Mouse (Mus musculus) ES-E14 (cell line): ENCODE results near the gene Gm9732. TPM values are rescaled to one million over a fixed set of nuclear protein-coding genes. Genes with fewer than 3 reads are reported as not detected.
"Not testable (repeated sequence)": the region's sequence is repeated elsewhere in the genome, so short reads cannot be mapped to it uniquely, and the experiment has no call there.

Source experiments
- DNase-seq: peaks from one replicate; pipeline ENCODE4 v3.0.0-alpha.2; 2013; ENCODE audit warnings: low read depth, low spot score
- H3K27ac ChIP-seq: 2 replicates; pipeline ENCODE4 v1.5.1; 2012; ENCODE audit warnings: low read depth, mild to moderate bottlenecking, low read length, moderate library complexity, mixed read lengths; ENCODE audit not compliant: poor library complexity, insufficient read depth, severe bottlenecking
- H3K36me3 ChIP-seq: 2 replicates; pipeline ENCODE4 v1.6.1; 2012; ENCODE audit warnings: mild to moderate bottlenecking, low read length, moderate library complexity, mixed read lengths; ENCODE audit not compliant: control insufficient read depth, poor library complexity, insufficient read depth, severe bottlenecking
- H3K4me1 ChIP-seq, 2 experiments: fragments of 150-350 bp in 1 of 2; sonication (generic) in 1 of 2; 2 replicates each; pipeline ENCODE4 v1.6.1; 2012; ENCODE audit warnings: low read length in 2 of 2, mild to moderate bottlenecking in 1 of 2, mixed read lengths in 1 of 2; ENCODE audit not compliant: control insufficient read depth in 2 of 2, insufficient read depth in 2 of 2, poor library complexity in 1 of 2
- H3K4me3 ChIP-seq, 2 experiments: fragments of 150-350 bp in 1 of 2; sonication (generic) in 1 of 2; 2 replicates each; pipeline ENCODE4 v1.5.1; 2012; ENCODE audit warnings: low read length in 2 of 2, low read depth in 1 of 2, mild to moderate bottlenecking in 1 of 2, mixed read lengths in 1 of 2; ENCODE audit not compliant: insufficient read depth in 1 of 2, poor library complexity in 1 of 2, severe bottlenecking in 1 of 2
- H3K9ac ChIP-seq: 2 replicates; pipeline ENCODE4 v1.6.1; 2012; ENCODE audit warnings: low read depth, mild to moderate bottlenecking, low read length, mixed read lengths; ENCODE audit not compliant: poor library complexity, insufficient read depth, severe bottlenecking
- H3K9me3 ChIP-seq: fragments of 150-350 bp; sonication (generic); 2 replicates; pipeline ENCODE4 v1.6.1; 2012; ENCODE audit warnings: low read depth, mild to moderate bottlenecking, low read length; ENCODE audit not compliant: control insufficient read depth, insufficient read depth
- in situ Hi-C, 2 experiments: fragments of 600-800 bp; cut with MboI; formaldehyde crosslinking; loops; one replicate each; pipeline ENCODE4 v1.15.1; 2025; ENCODE audit warnings: low sequenced_read_pairs in 2 of 2, inconsistent platforms in 1 of 2; ENCODE audit not compliant: unreplicated experiment in 2 of 2
- total RNA-seq: library from RNA; depleted of rRNA; stranded (reverse); fragments of 300-350 nt; gene quantifications from 2 replicates; pipeline ENCODE4 v1.2.3, GENCODE M21; 2012

Gm9732 gene
- total RNA-seq, 1 experiment = 2.2 TPM

GRCm38 (mm10) chr14:43268521-43269084 lies 6.2 kb upstream of the Gm9732 start:
- H3K4me1 ChIP-seq, H3K36me3 ChIP-seq, H3K27ac ChIP-seq, DNase-seq, H3K9me3 ChIP-seq, in situ Hi-C loops, H3K9ac ChIP-seq, H3K4me3 ChIP-seq: not testable (repeated sequence)

DNA sequence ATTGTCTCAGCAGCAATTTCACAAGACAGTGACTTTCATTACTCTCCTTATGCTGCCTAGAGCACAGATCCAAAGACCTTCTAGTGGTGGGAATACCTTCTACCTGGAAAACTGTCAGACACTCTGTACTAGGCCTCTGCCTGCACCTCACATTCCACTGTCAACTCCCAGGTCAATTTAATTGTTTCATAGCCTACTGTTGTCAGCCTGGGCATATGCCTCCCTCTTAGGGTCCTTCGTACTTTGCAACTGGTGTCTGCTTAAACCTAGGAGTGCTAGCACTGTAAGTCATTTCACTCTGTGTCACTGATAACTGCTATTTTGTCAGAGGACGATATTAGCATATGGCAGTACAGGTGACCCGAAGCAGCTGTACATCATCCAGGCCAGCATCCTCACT lies 5.6 kb upstream of the Gm9732 start:
- H3K9ac ChIP-seq, in situ Hi-C loops, H3K9me3 ChIP-seq, H3K27ac ChIP-seq, H3K36me3 ChIP-seq, H3K4me3 ChIP-seq, H3K4me1 ChIP-seq, DNase-seq: not testable (repeated sequence)

DNA sequence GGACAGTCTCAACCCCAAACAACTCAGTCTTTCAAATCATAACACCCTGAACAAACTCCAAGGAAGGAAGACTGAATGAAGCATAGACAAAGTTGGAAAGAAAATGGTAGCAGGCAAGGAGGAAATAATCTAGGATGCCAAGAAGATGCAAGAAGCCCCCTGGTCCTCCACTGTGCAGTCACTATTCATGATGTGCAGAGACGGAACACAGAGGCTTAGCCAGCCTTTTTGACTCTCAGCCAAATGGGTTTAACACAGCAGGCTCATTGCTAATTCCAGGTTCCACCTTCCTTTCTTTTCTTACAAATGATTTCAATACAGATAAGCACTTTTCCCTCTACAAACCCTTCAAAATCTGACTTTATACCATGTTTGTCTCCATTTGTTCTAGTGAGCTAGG lies 1.7 kb upstream of the Gm9732 start:
- DNase-seq, H3K27ac ChIP-seq, H3K4me1 ChIP-seq, H3K9ac ChIP-seq, in situ Hi-C loops, H3K4me3 ChIP-seq, H3K9me3 ChIP-seq, H3K36me3 ChIP-seq: not testable (repeated sequence)

DNA sequence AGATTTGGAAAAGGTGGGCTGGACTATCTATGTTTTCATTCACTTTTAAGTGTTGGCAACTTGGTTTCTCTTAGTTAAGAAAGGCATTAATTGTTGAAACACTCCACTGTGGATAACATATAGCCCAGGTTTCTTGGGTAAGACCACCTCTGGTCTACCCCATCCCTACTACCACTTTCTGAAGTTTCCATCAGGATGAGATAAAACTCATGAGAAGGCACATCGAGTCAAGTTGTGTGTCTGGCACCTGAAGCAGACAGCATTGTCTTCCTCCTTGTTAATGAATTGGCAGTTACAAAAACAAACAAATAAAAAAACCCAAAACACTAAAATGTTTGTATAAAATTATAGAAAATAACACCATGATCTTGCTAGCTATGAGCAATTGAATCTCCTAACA lies 916 bp downstream of the Gm9732 start:
- in situ Hi-C loops, H3K27ac ChIP-seq, H3K36me3 ChIP-seq, H3K9ac ChIP-seq, H3K9me3 ChIP-seq, H3K4me1 ChIP-seq, H3K4me3 ChIP-seq, DNase-seq: not testable (repeated sequence)

DNA sequence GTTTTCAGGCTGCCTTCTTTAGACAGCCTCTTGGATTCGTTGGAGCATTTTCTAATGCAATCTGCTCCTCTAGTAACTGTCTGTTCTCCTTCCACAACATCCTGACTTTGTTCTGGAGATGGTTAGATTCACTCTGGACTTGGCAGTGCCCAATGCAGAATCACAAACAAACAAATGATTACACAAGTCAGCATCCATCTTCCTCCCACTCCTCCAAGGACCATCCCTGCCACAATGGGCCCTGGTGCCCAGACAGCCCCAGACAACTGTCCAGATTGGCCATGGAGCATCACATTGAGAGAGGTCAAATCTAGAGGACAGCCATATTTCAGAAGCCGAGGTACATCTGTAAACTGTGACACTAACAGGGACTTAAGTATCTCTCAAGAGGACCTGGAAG lies 2.6 kb downstream of the Gm9732 start:
- H3K9me3 ChIP-seq, H3K36me3 ChIP-seq, H3K9ac ChIP-seq, H3K27ac ChIP-seq, H3K4me3 ChIP-seq, H3K4me1 ChIP-seq, DNase-seq, in situ Hi-C loops: not testable (repeated sequence)

GRCm38 (mm10) chr14:43278146-43278545 lies 3.3 kb downstream of the Gm9732 start:
- H3K4me1 ChIP-seq, H3K9ac ChIP-seq, in situ Hi-C loops, H3K4me3 ChIP-seq, DNase-seq, H3K9me3 ChIP-seq, H3K27ac ChIP-seq, H3K36me3 ChIP-seq: not testable (repeated sequence)

DNA sequence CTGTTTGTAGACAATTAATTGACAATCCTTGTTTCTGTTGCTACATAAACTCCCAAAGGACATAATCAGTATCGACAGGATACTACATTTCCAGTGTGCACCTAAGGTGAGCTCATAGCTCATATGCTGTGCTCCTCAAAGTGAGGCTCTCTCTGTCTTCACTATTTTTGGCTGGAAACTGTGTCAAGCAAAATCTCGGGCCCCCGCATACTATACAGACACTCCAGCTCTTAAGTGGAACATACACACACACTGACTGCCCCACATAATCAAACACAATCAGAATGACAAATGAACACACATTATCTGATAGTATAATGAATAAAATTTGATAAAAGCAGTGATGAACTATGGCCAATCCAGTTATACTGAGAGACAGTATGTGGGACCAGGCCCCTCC lies 3.8 kb downstream of the Gm9732 start:
- DNase-seq, H3K36me3 ChIP-seq, H3K27ac ChIP-seq, in situ Hi-C loops, H3K9ac ChIP-seq, H3K4me3 ChIP-seq, H3K9me3 ChIP-seq, H3K4me1 ChIP-seq: not testable (repeated sequence)

GRCm38 (mm10) chr14:43293503-43293902 lies 18.7 kb downstream of the Gm9732 start, which contains the start of gene Gm8127:
Gene Gm8127, minus strand, starts transcription at chr14:43293832.
- DNase-seq, in situ Hi-C loops: not testable (repeated sequence)

More at GRCm38 (mm10) chr14:43293503-43293902, 18.7 kb downstream of the Gm9732 start, which contains the start of gene Gm8127:
- H3K9me3 ChIP-seq, H3K9ac ChIP-seq, H3K27ac ChIP-seq, H3K4me1 ChIP-seq, H3K4me3 ChIP-seq, H3K36me3 ChIP-seq: not testable (repeated sequence)
